Mouse (Mus musculus): ENCODE measurements around the gene Gm7978. TPM values are rescaled to one million over a fixed set of nuclear protein-coding genes. Genes with fewer than 3 reads are reported as not detected.
"Not testable (repeated sequence)": the region's sequence is repeated elsewhere in the genome, so short reads cannot be mapped to it uniquely, and the experiment has no call there.

The Gm7978 gene
- not detected in 2 replicates for polyA plus RNA-seq (2015; fragmentation: Nextera tagmentation; extraction: Ambion mirVana)

DNA sequence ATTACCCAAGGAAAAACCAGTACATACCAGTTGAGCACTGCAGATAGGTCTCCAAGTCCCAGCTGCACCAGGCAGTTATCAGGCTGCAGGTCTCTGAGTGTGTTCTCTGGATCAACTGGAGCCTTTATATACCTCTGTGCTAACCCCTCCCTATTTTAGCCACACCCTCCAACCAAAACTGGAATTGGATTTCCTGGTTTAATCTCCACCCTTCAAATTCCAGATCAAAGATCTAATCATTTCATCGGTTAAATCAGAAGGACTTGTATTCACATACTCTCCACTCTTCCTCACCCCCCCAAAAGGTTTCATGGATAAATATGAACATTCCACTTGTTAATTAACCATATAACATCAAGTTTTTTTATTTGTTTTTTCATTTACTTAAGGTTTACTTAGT, at the start of gene Gm7978:
Gm7978 (minus strand) TSS at position 101 of the 400 bp plus-strand sequence.
- not testable (repeated sequence) for H3K36me3 ChIP-seq; H3K4me3 ChIP-seq; H3K27me3 ChIP-seq; H3K9ac ChIP-seq; H3K9me3 ChIP-seq; H3K27ac ChIP-seq (replicated peaks); H3K4me1 ChIP-seq (replicated peaks); H3K4me2 ChIP-seq; ATAC-seq (ENCODE audit: low read depth)
- WGBS = no CpG with 5 or more reads among the region's 1 CpGs

DNA sequence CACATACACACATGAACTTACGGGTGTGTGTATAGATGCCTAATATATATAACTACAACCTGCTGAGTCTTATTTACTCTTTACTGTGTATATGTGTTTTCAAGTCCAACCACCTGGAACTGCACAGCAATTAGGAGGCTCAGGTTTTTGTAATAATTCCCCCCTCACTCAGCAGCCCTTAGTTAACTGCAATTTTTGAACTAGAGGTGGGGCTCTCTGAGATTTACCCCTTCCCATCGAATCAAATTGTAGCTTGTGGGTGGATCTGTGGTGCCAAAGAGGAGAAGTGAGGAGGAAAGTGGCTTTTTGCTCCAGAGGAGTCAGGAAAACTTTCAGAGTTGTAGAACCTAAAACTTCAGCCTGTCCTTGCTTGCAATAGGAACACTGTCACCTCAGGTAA, 39.7 kb upstream of the Gm7978 start, which contains the start of gene E330014E10Rik:
E330014E10Rik (plus strand) TSS at position 301 of the 400 bp plus-strand sequence.
- not testable (repeated sequence) for H3K9me3 ChIP-seq; H3K27ac ChIP-seq (replicated peaks); H3K27me3 ChIP-seq; H3K36me3 ChIP-seq; ATAC-seq (ENCODE audit: low read depth); H3K4me2 ChIP-seq; H3K4me1 ChIP-seq (replicated peaks); H3K9ac ChIP-seq; H3K4me3 ChIP-seq
- WGBS = no CpG with 5 or more reads among the region's 2 CpGs

DNA sequence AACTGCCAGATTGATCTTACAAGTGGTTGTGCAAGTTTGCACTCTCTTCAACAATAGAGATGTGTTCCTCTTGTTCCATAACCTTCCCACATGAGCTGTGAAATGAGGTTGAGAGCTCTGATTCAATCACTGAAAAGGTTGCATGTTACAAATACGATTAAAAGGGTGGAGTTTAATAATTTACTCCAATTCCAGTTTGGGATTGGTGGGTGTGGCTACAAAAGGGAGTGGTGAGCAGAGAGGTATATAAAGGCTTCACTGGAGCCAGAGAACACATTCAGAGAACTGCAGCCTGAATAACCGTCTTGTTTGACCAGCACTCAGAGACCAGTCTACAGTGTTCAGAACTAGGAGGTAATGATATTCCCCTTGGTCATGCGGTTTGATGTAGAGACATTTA, 5.7 kb upstream of the Gm7978 start, which contains the start of gene Gm7982:
Gm7982 (plus strand) TSS at position 301 of the 400 bp plus-strand sequence.
- not testable (repeated sequence) for ATAC-seq (ENCODE audit: low read depth); H3K4me1 ChIP-seq (replicated peaks); H3K27me3 ChIP-seq; H3K4me3 ChIP-seq; H3K9ac ChIP-seq; H3K36me3 ChIP-seq; H3K4me2 ChIP-seq; H3K9me3 ChIP-seq; H3K27ac ChIP-seq (replicated peaks)
- WGBS = no CpG with 5 or more reads among the region's 3 CpGs

Other genes with a start within 250 kb of the Gm7978 start
- not detected in 2 replicates for gene Gm3286, start 225.4 kb downstream of the Gm7978 start, polyA plus RNA-seq (2015; fragmentation: Nextera tagmentation; extraction: Ambion mirVana)
- not detected in 2 replicates for gene Gm7971, start 141.3 kb downstream of the Gm7978 start, polyA plus RNA-seq (2015; fragmentation: Nextera tagmentation; extraction: Ambion mirVana)
- gene Gm7982, start 5.8 kb upstream of the Gm7978 start, polyA plus RNA-seq (2015; fragmentation: Nextera tagmentation; extraction: Ambion mirVana) = not detected in 2 replicates
- gene E330014E10Rik, start 39.8 kb upstream of the Gm7978 start, polyA plus RNA-seq (2015; fragmentation: Nextera tagmentation; extraction: Ambion mirVana) = not detected in 2 replicates
- gene Cxcl13, start 220.8 kb upstream of the Gm7978 start, polyA plus RNA-seq (2015; fragmentation: Nextera tagmentation; extraction: Ambion mirVana) = 0.33 and 0.87 TPM in 2 replicates